Comparison of ENCODE assay signal across 14 mouse cellular contexts in the genomic region with DNA sequence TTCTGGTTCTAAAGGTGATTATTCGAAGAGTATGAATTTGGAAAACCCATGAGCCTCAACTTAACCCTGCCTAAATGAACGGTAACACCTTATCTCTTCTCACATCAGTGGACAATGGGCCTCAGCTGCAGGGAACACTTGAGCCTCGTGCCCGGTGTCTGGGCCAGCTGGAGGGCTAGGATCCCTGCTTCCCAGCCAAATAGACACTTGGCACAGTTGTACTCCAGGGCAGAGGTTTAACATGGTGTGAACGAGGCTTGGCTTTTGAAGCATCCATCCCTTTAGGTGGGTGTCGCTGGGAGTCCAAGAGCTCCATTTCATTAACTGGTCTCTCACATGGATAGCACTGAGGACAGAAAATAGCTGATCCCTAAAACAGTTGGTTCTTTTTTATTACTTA.
"Had no signal": no experiment of that assay in that cellular context is flagged by ENCODE, and none has a peak within 500 bp of the region (broad histone marks: within the 10 kb centered on the region; RNA-seq: fewer than 3 reads in every experiment).

No protein-coding gene starts in this region.

- H3K9me3 ChIP-seq: limb, embryonic 15.5 days; liver, embryonic 12.5 days; megakaryocyte, embryonic 14.5 days; midbrain, embryonic 12.5 days; neural tube, embryonic 15.5 days had no signal

- H3K4me3 ChIP-seq: left cerebral cortex, adult 2 months; limb, embryonic 15.5 days; liver, embryonic 12.5 days; megakaryocyte, embryonic 14.5 days; midbrain, embryonic 12.5 days; neural tube, embryonic 15.5 days had no signal

- DNase-seq: kidney, postnatal 14 days; lung, embryonic 14.5 days; lung, postnatal 14 days; right cerebral cortex, adult 18-20 months; right cerebral cortex, postnatal 25 days; thymus, postnatal 36 days had no signal

- H3K9ac ChIP-seq: limb, embryonic 15.5 days; liver, embryonic 12.5 days; lung, embryonic 14.5 days; midbrain, embryonic 12.5 days; neural tube, embryonic 15.5 days had no signal

- ATAC-seq: liver, embryonic 12.5 days; midbrain, embryonic 16.5 days had no signal

- H3K27ac ChIP-seq: left cerebral cortex, adult 2 months; limb, embryonic 15.5 days; liver, embryonic 12.5 days; macrophage; midbrain, embryonic 12.5 days; neural tube, embryonic 15.5 days had no signal

- H3K4me2 ChIP-seq: limb, embryonic 15.5 days; liver, embryonic 12.5 days; lung, embryonic 14.5 days; midbrain, embryonic 12.5 days; neural tube, embryonic 15.5 days had no signal

- H3K36me3 ChIP-seq: limb, embryonic 15.5 days; liver, embryonic 12.5 days; midbrain, embryonic 12.5 days; neural tube, embryonic 15.5 days had no signal

- H3K27me3 ChIP-seq: limb, embryonic 15.5 days; liver, embryonic 12.5 days; megakaryocyte, embryonic 14.5 days; midbrain, embryonic 12.5 days; neural tube, embryonic 15.5 days had no signal

- H3K4me1 ChIP-seq: limb, embryonic 15.5 days; liver, embryonic 12.5 days; midbrain, embryonic 12.5 days; neural tube, embryonic 15.5 days had no signal
